Mouse (Mus musculus) layer of hippocampus, postnatal 36 days (tissue): ENCODE results near the gene Xkr7. TPM values are rescaled to one million over a fixed set of nuclear protein-coding genes. Genes with fewer than 3 reads are reported as not detected.
A peak's percentile ranks its signal among the peaks of the same experiment; 100 is the strongest.

Experiments
- DNase-seq, 2 experiments: peaks; one replicate each; pipeline ENCODE4 v3.0.0; 2022
- total RNA-seq, 2 experiments: library from RNA; stranded (reverse); gene quantifications; 2 replicates each; pipeline ENCODE4 v1.2.3; 2021

Gene Xkr7
- total RNA-seq, result 1 to 10 TPM; 1.8 to 1.9 TPM

DNA sequence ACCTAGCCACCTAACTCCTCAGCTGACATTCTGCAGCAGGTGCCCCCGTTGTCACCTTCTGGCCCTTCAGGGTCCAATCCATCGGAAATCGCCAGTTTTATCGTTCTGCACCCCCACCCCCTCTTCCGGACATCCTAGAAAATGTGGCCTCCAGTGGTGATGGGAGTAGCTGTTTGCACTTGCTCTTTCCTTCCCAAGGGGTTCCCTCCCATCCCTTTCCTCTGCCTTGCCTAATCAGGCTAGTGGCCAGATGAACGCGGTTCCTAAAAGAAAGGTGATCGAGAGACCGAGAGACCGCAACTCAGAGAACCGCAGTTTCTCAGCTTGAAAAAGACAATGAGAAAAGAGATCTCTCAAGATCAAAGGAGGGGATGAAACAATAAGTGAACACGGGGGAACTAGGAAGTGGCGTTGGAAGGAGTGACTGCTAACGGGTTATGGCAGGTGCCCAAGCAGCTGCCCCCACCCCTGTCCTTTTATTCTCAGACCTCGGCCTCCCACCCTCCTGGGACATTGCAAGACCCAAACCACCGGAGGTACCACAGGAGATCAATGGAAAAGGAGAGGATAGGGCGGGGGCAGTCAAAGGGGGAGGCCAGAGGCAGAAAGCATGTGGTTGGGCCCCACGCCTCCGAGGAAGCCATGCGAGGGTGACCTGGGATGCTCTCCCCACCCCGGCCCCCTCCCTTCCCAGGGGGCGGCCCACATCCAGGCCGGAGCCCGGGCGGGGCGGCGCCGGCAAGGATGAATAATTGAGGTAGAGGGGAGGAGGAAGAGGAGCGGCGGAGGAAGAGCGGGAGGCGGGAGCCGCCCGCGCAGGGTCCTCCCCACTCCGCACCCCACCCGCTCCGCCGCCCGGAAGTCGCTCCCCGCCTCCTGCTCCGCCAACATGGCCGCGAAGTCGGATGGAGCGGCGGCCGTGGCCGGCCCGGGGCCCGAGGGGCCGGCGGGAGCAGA, at the start of gene Xkr7:
Gene Xkr7 (plus strand): TSS at position 727 of the 957 bp plus-strand sequence.
- no peak for DNase-seq

DNA sequence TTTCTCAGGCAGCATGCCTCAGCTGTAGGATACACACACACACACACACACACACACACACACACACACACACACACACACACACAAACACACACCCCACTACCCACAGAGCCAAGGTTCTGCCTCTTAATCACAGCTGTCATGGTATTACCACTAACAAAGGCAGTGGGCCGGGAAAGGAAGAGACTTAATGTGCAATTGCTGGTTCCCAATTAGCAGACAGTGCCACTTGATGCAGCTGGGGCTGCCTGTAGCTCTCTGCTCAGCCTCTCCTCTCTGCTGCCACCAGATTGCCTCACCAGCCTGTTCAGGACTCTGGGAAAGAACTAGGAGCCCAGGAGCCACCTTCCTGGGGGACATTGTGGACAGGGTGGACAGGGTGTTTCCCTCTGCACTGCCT, 46.1 kb upstream of the Xkr7 start:
- no peak for DNase-seq

DNA sequence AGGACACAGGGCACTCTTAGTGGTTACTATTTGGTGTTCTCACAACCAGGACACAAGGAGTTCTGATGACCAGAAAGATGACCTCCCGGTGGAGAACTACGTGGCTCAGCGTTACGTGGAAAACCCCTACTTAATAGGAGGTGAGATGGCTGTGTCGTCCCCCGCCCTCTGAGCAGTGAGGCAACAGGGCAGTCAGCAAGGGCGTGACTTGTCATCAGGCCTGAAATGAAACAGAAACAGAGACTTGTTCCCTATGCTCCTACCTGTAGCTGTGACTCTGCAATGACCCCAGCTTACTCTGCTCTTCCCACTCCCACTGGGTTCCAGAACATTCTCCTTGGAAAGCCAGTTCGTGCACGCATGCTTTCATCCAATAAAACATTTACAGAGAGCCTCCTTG, 40.1 kb upstream of the Xkr7 start:
- DNase-seq, result no peak

DNA sequence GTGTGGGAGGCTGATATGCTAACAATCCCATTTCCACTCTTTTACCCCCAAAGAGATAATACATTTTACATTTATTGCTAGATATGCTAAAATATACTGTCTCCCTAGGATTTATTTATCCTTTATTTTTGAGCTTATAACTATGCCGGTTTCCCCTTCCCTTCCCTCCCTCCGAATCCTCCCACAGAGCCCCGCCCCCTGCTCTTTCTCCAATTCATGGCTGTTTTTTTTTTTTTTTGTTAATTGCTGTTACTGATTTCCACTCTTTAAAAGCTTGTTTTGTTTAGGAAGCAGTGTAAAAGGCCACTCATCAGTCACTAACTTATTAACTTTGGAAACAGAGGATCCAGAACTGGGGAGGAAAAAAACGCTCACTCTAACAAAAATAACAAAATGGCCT, 34.6 kb upstream of the Xkr7 start:
- DNase-seq, result no peak

DNA sequence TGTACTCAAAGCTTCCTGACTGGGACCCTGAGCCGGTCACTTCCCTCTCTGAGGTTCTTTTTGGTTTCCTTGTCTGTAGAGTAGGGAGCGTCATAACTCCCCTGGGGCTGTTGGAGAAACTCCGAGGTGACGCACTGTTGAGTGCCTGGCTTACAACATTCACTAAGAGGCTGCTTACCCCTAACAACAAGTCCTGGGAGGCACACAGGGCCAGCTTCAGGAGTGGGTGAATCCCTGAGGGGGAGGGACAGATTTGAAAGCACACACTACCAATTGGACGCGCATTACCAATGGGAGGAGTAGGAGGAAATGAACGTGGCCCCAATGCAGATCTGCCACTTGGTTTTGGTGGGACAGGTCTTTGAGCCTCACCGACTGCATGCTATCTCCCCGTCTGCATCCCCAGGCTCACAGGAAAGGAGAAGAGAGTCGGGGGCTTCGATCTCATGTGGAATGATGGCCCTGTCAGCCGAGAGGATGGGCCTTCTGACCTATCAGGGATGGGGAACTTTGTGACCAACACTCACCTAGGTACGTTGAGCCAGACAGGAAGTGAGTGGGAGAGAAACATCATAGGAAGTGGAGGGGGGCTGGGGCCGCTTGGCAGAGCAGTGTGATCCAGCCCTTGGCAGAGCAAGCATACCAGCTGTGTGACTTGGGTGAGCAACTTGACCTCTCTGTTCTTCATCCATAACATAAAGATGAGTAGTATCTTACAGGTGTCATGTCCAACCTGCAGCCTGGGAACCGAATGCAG, 29.0 kb upstream of the Xkr7 start:
- no peak for DNase-seq

DNA sequence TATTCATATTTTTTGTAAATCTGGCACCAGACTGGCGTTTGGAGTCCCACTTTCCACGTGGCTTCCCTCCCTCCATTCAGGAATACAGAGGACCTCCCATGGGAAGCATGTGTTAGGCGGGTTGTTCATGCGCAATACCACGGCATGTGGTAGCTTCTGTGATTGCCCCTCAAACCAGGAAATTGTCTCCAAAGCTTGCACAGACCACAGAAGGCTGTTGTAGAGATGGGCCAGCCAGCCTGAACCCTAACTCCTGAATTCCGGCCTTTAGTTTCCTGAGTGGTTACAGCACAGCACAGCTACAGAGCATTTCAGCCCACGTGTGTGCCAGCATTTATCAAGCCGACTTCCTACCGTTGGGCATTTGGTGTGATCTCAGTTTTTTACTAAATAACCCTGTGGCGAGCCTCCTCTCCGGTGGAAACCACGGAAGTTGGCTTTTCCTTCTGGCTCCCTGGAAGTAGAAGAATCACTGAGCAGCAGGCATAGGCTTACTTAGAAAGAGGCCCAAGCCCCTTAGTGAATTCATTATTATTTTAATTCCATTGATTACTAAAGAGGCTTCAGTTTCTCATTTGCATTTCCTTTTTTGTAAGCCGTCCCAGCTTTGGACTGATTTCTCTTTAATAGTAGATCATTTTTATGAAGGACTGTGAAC, 27.8 kb upstream of the Xkr7 start:
- no peak for DNase-seq

DNA sequence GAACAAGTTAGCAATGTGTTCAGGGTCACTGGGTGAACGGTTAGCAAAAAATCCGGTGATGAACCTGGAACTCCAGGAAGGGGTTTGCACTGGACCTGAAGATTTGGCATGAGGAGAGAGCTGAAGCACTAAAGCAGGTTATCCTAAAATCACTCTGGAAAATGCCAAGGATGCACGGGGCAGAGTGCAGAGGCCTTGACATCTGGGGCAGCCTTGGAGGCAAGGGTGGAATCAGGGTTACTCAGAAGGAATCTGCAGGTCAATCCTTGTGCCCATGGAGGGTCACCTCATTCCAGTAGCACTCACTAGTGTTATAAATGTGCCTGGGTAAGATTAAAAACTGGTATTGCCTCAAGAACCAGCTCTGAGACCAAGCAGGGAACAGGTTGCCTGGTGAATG, 25.7 kb upstream of the Xkr7 start:
- DNase-seq, result no peak

DNA sequence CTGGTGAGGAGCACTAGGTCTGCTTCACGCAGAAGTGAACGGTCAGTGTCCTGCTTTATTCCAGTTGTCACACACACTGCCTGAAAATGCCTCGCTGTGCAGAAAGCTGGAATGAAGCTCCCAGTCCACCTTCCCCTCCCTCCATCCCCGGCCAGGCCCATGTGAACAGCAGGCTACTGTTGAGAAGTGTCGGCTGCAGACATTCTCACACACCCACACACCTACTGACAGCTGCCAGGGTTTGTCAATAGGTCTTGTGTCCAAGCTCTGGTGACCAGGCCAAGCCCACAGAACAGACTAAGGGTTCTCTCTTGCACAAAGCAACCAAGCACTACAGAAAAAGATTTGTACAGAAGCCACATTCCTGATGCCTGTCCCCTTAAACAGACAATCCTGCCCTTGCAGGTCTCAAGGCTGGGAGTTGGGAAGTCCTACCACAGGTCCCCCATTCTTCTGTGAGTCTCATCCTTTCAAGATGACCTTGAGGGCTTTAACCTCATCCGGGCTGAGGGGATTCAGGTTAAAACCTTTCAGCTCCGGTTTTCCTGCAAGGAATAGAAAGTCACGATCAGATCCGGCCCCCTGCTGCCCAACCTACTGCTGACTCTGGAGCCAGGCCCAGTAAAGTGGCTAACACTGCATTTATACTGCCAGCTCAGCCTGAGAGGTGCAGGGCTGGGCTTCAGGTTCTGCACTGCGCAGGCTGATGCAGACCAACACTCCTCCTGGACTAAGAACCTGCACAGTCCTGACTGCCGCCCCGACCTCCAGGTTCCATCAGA, 22.3 kb upstream of the Xkr7 start:
- no peak for DNase-seq

DNA sequence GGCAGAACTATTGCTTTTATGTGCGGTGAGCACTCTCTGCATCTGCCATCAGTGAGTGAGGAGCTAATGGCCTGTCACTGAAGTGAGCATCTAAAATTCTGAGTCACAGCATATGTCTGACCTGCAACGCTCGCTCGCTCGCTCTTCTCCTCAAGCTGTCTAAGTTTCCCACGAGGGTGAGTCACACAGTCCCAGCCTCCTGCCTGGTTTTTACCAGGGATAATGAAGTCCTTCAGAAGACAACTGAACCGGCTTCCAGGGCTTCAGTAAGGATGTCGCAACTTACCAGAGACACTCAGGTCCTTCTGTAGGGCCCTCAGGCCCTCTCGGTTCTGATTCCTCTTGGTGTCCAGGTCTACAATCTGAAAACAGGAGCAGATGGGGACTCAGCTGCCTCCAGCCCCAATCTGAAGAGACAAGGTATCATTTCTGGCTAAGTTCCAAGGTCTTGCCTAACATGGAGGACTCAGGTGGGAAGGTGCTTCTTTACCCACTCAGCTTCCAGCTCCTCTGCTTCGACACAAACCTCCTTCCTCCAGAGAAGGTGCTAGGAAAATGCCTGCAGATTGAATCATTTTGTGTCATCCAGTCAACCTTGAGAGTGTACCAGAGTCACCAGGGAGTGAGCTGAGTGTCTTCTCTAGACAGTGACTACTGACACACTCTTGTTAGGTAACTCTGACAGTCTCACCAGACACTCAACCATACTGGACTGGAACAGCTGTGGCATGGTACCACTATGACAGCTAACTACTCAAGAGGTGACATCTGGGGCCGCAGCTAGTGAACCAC, 17.7 kb upstream of the Xkr7 start:
- peak in 1 of 2 experiments; percentile 17 for DNase-seq

DNA sequence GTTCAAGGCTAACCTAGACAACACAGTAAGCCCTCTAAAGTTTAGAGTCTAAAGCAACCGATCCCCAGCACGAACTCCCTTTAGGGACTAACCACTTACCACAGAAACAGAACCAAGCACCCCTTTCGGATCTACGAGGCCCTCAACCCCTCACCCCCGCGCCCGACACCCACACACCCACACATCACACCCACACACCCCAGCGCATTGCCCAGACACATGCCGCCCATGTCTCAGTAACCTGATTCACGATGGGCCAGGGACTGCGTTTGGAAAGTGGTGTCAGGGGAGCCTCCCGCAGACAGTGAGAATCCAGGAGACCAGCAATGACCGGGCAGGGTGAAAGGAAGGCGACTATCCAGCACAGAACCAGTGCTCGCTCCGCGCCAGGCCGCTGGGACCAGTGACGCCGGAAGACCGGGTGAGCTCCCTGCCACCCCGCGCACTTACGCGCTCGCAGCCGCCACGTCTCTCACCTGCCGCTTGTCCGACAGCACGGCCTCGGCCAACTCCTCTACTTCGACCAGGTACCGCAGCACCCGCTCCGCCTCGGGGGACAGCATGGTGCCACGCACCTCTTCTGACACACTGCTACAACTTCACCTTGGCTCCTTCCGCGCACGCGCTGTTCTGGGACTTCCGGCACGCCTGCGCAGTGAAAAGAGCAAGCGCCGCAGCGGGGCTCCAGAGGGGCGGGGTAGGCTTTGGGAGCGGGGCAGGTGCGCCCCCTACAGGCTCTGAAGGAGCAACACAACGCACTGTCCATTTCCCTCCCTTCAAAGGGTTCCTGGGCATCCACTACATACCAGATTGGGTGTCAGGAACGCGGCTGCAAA, 16.7 kb upstream of the Xkr7 start, which contains the start of gene Pdrg1:
Gene Pdrg1 (minus strand): TSS at position 670 of the 836 bp plus-strand sequence.
- DNase-seq, result peak; percentile 94

DNA sequence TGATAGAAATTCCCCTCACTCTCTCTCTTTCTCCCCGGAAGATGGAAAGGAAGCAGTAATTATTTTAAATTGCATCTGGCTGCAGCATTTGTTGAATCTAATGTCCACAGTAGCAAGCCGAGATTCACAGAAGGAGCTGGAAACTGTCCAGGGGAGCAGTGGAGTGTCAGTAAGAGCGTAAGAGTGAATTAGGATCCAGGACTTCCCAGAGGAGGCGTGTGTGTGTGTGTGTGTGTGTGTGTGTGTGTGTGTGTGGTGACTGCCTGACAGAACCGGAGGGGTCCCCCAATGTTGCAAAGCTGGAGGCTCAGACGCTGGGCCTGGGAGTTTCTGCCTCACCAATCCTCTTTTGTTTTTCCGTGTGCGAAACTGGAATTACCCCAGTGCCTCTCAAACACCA, 15.8 kb upstream of the Xkr7 start:
- no peak for DNase-seq

DNA sequence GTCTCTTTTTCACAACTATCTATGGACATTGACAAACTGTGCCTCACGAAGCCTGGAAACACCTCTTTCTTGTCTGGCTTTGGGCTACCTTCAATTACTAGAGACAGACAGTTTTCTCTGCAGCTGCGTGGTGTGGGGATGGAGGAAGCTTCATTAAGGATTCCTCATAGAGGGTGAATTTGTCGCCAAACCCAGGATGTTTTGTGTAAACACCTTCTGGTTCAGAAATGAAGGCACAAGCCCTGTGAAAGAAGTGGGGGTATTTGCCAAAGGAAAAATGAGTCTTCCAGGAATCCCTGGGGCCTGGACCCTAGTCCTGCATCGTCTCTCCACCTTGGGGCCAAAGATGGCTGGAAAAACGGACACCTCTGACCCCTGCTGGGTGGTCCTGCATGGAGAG, 14.9 kb upstream of the Xkr7 start:
- DNase-seq, result no peak

DNA sequence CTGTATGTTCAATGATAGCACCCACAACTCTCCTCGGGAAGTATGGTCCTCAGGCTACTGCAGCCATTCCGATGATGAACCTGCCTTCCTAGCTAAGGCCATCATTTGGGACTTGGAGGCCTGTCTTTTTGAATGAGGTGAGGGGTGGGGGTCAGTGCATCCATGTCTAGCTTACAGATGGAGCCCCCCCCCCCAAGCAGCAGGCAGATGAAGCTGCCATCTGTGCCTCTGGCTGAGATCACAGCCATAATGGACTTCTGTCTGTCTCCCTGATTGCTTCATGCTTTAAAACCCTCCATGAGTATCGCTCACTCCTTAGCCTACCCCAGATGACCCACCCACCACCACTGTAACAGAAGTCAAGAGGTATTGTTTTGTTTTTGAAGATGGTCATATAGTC, 12.3 kb upstream of the Xkr7 start:
- DNase-seq, result no peak

DNA sequence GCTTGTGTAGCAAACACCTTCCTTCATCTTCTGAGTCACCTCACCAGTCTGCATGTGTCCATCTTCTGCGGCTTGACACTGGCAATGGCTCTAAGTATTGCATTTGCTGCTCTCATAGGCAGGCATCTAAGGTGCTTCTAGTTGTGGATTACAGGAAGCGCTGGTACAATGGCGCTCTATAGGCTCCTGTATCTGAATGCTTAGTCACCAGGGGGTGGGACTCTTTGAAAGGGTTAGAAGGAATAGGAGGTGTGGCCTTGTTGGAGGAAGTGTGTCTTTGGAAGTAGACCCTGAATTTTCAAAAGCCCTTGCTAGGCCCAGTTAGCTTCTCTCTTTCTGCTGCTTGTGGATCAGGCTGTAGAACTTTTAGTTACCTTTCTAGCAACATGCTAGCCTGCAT, 10.5 kb upstream of the Xkr7 start:
- no peak for DNase-seq

DNA sequence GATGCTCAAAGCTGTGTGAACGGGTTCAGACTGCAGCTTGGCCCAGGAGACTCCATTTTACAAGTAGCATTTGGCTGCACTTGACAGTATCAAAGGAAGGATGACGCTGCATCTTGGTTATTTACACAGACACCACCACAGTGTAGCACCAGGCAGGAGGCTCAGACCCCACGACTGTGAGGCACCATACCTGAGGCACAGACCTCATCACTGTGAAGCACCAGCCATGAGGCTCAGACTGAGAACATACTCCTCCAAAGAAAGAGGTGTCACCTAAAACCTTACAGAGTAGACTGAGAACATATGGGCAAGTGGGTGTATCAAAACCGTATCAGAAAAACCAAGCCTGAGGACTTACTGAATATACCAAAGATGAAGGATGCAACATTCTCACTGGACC, 8.8 kb upstream of the Xkr7 start:
- no peak for DNase-seq

DNA sequence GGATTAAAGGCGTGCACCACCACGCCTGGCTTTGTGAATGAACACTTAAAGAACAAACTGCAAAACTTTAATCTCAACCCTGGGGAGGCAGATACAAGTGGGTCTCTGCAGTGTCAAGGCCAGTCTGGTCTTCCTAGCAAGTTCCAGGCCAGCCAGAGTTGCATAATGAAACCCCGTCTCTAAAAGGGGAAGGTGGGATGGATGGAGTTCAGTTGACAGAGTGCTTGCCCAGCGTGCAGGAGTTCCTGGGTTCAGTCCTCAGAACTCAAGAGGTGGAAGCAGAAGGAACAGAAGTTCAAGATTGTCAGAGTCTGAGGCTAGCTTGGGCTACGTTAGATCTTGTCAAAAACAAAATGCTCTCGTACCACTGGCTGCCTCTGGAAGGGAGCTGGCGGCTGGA, 5.6 kb upstream of the Xkr7 start:
- no peak for DNase-seq

DNA sequence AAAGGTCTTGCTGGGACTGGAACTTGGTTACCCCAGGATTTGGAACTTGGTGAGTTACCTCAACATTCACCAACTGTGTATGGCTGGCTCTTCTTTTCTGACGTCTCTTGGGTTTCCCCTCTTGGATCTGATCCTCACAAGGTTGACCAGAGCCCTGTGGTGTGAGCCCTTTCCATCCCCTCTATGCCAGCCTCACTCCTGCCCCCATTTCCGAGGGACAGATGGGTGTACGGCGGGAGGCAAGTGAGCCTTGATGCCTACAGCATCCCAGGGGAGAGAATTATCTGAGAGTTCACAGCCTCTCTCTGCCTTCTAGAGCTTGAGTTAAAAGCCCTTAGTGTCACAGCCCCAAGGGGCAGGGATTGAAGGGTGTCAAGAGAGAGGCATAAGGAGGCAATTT, 4.2 kb upstream of the Xkr7 start:
- DNase-seq, result no peak

DNA sequence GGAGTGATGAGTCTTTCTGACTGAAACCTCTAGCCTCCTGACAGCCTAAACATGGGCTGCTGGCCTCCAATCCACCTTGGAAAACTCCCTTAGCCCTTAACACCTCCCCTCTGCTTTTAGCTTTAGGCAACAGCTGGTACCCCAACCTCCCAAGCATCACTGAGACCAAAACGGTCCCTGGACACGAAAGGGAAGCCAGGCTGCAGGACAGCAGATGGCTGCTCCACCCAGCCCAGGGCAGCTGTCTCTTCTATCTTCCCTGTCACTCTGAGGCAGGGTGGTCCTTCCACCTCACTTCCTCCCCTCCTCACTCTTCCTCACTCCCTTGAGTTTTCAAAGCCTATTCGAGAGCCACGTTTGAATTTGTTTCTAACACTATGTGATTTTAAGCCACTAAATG, 1.2 kb upstream of the Xkr7 start:
- DNase-seq, result no peak

DNA sequence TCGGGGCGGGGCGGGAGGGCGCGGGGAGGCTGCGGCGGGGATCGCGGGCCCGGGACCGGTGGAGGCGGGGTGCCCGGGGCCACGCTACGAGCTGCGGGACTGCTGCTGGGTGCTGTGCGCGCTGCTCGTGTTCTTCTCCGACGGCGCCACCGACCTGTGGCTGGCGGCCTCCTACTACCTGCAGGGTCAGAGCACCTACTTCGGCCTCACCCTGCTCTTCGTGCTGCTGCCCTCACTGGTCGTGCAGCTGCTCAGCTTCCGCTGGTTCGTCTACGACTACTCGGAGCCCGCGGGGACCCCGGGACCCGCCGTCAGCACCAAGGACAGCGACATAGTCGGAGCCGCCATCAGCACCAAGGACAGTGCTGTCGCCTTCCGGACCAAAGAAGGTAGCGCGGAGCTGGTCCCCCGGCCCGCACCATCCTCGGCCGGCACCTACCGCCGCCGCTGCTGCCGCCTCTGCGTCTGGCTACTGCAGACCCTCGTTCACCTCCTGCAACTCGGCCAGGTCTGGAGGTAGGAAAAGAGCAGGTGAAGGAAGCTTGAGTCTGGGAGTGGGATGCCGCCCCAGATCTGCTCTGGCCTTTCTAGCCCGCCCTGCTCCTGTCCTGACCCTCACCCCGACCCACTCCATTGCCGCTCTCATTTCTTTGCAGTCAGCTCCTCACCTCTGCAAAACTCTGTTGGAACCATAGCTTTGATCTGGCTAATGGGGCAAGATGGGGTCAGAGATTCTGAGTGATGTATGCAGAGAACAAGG, 611 bp downstream of the Xkr7 start:
- DNase-seq, result peak; percentile 44 to 53

DNA sequence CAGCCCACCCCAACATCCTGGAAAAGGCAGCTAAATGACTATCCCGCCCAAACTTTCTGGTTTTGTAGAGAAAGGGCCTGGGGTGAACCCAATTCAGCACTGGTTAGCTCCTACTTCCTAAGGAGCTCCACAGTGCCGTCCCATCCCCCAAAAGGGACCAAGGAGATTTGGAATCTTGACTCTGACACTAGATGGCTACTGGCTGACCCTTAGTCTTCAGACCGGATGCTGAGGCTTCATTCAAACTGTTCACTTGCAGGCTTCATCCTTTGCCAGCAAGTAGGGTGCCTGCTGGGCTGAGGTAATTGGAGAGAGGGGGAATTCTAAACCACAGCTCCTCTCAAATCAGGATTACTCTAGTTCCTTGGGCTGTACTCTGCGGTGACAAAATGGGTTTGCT, 1.3 kb downstream of the Xkr7 start:
- DNase-seq, result no peak
